Mouse (Mus musculus) erythroblast, embryonic 14.5 days (primary cell): ENCODE results near the gene D17H6S53E. TPM values are rescaled to one million over a fixed set of nuclear protein-coding genes. Genes with fewer than 3 reads are reported as not detected.

Experiments
- H3K27me3 ChIP-seq: 2 replicates; pipeline ENCODE4 v1.6.1; 2012; ENCODE audit warnings: inconsistent platforms; ENCODE audit not compliant: control insufficient read depth
- H3K36me3 ChIP-seq: 2 replicates; pipeline ENCODE4 v1.6.1; 2012; ENCODE audit warnings: mild to moderate bottlenecking, inconsistent platforms; ENCODE audit not compliant: control insufficient read depth
- H3K4me1 ChIP-seq: 2 replicates; pipeline ENCODE4 v1.6.1; 2012; ENCODE audit warnings: inconsistent platforms; ENCODE audit not compliant: control insufficient read depth
- H3K4me3 ChIP-seq: replicated peaks from 2 replicates; pipeline ENCODE3; 2012; ENCODE audit warnings: moderate library complexity, mild to moderate bottlenecking, inconsistent platforms
- H3K9me3 ChIP-seq: 2 replicates; pipeline ENCODE4 v1.6.1; 2012; ENCODE audit warnings: low read length, inconsistent platforms, mixed read lengths; ENCODE audit not compliant: control insufficient read depth
- GATA1 ChIP-seq: IDR thresholded peaks from 2 replicates; pipeline ENCODE4 v1.6.1; 2012; ENCODE audit warnings: low read length, inconsistent platforms, mixed read lengths
- TAL1 ChIP-seq: IDR thresholded peaks from 3 replicates; pipeline ENCODE4 v1.6.1; 2012; ENCODE audit warnings: low read length, inconsistent platforms, mixed read lengths
- polyA plus RNA-seq: library from polyadenylated mRNA; stranded (reverse); fragments of >175 nt; gene quantifications from 2 replicates; pipeline ENCODE4 v1.2.3, GENCODE M21; 2012

The D17H6S53E gene
- polyA plus RNA-seq, 1 experiment, result 0.48 TPM

DNA sequence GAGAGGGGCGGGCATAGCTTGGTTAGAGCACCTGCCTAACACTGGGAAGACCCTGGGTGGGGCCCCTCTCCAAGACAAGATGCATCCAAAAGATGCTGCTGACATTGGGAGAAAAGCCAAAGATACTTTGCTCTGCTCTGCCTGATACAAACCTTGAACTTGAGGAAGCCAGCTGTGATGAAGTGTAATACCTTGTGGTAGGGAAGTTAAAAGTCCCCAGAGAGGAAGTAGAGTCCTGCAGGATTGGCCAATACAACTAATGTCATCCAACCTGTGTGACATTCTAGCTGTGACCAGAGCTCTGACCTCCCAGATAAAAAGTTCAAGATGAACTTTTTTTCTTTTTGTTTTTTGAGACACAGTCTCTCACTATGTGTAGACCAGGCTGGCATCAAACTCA, 1.1 kb upstream of the D17H6S53E start:
- Histone ChIP-seq H3K4me3 (no peak overlapping the region), H3K27me3 (no peaks in the 10 kb centered on the region), H3K9me3 (no peaks in the 10 kb centered on the region), H3K4me1 (peaks cover 69% of the 10 kb centered on the region), H3K36me3 (peaks cover 47% of the 10 kb centered on the region)
- no peak for TF ChIP-seq GATA1
- TF ChIP-seq TAL1, result no peak

DNA sequence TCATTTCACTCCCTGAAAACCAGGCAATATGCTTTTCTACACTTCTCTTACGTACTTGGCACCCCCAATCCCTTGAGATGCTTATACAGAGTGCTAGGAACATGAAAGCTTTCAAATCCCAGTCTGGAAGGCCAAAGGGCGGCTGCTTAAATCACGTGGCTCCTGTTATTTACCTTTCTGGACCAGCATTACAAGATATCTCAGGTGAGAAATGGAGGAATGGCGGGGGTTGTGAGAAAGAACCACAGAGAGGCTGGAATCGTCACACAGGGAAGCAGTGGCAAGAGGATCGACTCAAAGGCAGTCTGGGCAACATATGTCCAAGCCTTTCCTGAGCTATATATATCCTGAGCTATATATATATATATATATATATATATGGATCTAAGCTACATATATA, 595 bp upstream of the D17H6S53E start:
- no peaks in the 10 kb centered on the region for H3K9me3 ChIP-seq
- peaks cover 64% of the 10 kb centered on the region for H3K4me1 ChIP-seq
- TF ChIP-seq TAL1 (no peak), GATA1 (no peak)
- H3K36me3 ChIP-seq, result peaks cover 50% of the 10 kb centered on the region
- H3K27me3 ChIP-seq, result no peaks in the 10 kb centered on the region
- peak overlapping the region; percentile 63 for H3K4me3 ChIP-seq

DNA sequence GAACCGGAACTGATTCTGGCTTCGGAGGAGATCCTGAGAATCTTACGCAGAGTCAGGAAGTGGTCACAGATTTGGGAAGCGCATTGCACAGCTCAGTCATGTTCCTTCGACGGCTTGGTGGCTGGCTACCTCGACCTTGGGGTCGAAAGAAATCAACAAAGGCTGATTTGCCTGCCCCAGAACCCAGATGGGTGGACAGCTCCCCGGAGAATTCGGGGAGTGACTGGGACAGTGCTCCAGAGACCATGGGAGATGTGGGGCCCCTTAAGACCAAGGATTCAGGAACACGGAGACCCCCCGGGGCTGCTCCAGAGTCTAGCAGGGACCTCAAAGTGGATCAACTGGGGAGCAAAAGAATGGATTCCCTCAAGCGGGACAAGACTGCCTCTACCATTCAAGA, 844 bp downstream of the D17H6S53E start:
- Histone ChIP-seq H3K27me3 (no peaks in the 10 kb centered on the region), H3K4me3 (peak overlapping the region; percentile 63), H3K36me3 (peaks cover 55% of the 10 kb centered on the region), H3K4me1 (peaks cover 64% of the 10 kb centered on the region), H3K9me3 (no peaks in the 10 kb centered on the region)
- no peak for TF ChIP-seq GATA1
- no peak for TF ChIP-seq TAL1

DNA sequence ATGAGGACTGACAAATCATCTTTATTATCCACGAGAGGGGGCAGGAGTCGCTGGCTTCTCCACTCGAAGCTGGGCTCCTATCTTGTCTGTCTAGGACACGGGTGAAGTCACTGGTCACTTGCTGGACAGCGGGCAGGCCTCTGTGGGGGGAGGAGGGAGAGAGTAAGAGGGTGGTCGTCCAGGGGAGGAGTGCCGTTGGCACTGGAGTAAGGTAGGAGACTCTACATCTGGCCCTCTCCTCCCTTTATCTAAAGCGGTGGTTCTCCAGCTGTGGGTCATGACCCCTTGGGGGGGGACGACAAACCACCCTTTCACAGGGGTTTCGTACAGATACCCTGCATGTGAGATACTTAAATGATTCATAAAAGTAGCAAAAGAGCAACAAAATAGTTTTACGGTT, 2.8 kb downstream of the D17H6S53E start:
- H3K27me3 ChIP-seq, result no peaks in the 10 kb centered on the region
- H3K9me3 ChIP-seq, result no peaks in the 10 kb centered on the region
- TF ChIP-seq GATA1 (no peak), TAL1 (no peak)
- H3K36me3 ChIP-seq, result peaks cover 41% of the 10 kb centered on the region
- H3K4me3 ChIP-seq, result no peak overlapping the region
- peaks cover 49% of the 10 kb centered on the region for H3K4me1 ChIP-seq

DNA sequence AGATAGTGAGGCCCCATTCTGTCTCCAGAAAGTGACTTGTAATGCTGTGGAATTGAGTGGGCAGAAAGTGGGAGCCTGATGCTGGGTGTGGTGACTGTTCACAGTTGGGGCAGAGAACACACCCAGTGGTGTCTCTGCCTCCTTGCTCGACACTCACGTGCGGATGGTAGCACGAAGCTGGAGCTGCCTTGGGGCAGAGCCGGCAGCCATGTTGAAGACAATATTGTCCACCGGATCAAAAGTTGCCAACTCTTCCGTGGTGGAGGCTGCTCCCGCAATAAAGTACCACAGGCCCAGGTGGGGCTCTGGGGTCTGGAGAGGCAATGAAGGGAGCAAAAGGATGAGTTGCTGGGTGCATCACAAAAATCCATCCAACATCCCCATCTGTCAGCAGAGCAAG, 4.9 kb downstream of the D17H6S53E start:
- peaks cover 25% of the 10 kb centered on the region for H3K36me3 ChIP-seq
- peak overlapping the region; percentile 44 for H3K4me3 ChIP-seq
- no peak for TF ChIP-seq TAL1
- TF ChIP-seq GATA1, result no peak
- H3K27me3 ChIP-seq, result no peaks in the 10 kb centered on the region
- H3K9me3 ChIP-seq, result no peaks in the 10 kb centered on the region
- H3K4me1 ChIP-seq, result peaks cover 40% of the 10 kb centered on the region

DNA sequence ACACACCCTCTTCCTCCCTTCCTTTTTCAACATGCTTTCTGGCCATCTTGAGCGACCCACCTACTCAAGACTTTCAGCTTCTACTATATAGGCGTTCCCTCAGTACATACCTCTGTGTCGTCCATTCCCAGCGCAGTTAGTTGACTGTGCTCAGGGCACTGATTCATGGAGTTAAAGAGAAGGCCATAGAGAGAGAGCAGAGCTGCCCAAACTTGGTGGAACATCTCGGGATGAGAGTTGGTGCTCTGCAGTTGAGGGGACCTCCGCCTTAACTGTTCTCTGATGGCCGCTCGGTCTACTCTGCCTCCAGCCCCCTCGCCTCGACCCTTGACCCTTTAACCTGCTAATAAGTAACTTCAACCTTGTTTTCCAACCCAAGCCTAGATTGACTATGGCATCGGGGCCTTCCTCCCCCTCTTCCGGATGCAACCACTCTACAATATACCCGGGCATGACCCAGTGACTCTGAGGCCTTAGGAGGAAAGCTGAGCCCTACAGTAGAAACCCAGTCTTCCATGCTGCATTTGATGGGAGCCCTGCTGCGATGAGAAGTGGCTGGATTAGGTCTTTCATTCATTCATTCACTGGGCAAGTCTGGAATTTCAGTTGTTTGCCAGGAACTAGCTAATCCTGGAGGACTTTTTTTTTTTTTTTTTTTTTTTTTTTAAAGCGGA, 5.5 kb downstream of the D17H6S53E start, which contains the start of gene Apom:
Gene Apom, minus strand, starts transcription at position 551 of the 674 bp plus-strand sequence.
- no peak for TF ChIP-seq TAL1
- TF ChIP-seq GATA1, result no peak
- Histone ChIP-seq H3K9me3 (no peaks in the 10 kb centered on the region), H3K4me3 (peak within 1 kb of the TSS; percentile 44), H3K27me3 (no peaks in the 10 kb centered on the region), H3K4me1 (peaks cover 40% of the 10 kb centered on the region), H3K36me3 (peaks cover 26% of the 10 kb centered on the region)

DNA sequence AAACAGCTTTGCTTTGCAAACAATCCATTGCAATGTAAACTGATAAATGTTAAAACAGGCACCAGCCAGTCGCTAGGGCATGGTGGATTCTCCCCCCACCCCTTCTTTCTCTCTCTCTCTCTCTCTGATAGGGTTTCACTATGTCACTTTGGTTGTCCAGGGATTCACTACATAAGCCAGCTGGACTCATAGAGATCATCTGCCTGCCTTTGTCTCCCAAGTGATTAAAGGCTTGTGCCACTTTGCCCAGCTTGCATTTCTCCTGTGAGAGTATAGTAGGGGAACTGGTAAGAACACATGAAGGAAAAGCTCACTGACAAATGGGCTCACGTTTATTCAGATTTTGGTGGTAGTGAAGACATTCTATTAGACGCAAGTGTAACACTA, 6.0 kb downstream of the D17H6S53E start:
- H3K27me3 ChIP-seq, result no peaks in the 10 kb centered on the region
- peaks cover 40% of the 10 kb centered on the region for H3K4me1 ChIP-seq
- no peaks in the 10 kb centered on the region for H3K9me3 ChIP-seq
- TF ChIP-seq TAL1, result no peak
- no peak for TF ChIP-seq GATA1
- H3K4me3 ChIP-seq, result no peak overlapping the region
- H3K36me3 ChIP-seq, result peaks cover 28% of the 10 kb centered on the region

DNA sequence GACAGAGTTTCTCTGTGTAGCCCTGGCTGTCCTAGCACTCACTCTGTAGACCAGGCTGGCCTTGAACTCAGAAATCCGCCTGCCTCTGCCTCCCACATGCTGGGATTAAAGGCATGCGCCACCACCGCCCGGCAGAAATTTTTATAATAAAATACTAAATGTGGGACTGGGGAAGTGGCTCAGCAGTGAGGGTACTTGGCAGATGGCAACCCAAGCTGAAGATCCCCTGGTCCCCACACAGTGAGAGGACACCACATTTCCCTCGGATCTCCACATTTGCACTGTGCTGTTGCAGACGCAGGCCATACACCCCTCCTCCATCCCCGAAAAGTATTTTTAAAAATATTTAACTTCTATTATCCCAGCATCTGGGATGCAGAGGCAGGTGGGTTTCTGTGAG, 7.3 kb downstream of the D17H6S53E start:
- Histone ChIP-seq H3K9me3 (no peaks in the 10 kb centered on the region), H3K4me3 (no peak overlapping the region), H3K4me1 (peaks cover 38% of the 10 kb centered on the region), H3K36me3 (peaks cover 30% of the 10 kb centered on the region), H3K27me3 (no peaks in the 10 kb centered on the region)
- TF ChIP-seq TAL1 (no peak), GATA1 (no peak)

DNA sequence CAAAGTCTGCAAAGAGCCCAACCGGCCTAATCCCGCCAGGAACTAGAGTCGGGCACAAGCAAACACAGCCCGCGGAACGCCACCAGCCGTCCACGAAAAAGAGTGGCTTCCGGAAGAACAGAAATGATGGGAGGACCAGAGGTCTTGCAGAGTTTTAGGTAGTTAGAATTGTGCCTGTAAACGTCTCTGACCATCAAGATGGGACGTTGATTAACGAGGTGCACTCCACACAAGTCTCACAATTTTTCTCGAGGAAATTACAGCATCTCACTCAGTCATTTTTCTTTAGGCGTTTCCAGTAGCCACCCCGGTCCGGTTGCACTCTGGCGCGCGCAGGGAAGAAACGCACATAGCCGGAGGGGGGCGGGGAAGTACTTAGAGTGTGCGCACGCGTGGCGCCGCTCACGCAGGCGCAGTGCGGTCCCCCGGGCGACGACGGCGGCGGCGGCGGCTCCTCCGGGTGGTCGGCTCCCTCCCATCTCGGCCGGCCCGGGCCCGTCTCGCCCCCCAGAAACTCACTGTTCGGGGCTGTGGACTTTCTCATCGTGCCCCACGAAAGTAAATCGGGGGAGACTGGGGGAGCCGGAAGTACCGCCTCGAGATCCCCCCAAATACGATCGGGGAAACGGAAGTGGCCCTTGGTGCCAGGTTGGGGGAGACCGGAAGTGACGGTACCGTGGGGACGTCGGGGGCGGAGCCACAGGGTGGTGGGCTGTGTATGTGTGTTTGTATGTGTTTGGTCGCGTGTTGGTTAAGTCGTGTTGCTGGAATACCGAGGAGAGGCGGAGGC, 8.8 kb downstream of the D17H6S53E start, which contains the start of gene Bag6:
Gene Bag6, plus strand, starts transcription at position 378 of the 790 bp plus-strand sequence.
- Histone ChIP-seq H3K27me3 (no peaks in the 10 kb centered on the region), H3K4me1 (peaks cover 36% of the 10 kb centered on the region), H3K4me3 (peak within 1 kb of the TSS; percentile 99), H3K9me3 (no peaks in the 10 kb centered on the region), H3K36me3 (peaks cover 36% of the 10 kb centered on the region)
- TF ChIP-seq TAL1 (no peak), GATA1 (no peak)
